Comparison of ENCODE assay signal across 28 mouse cellular contexts in the genomic region with DNA sequence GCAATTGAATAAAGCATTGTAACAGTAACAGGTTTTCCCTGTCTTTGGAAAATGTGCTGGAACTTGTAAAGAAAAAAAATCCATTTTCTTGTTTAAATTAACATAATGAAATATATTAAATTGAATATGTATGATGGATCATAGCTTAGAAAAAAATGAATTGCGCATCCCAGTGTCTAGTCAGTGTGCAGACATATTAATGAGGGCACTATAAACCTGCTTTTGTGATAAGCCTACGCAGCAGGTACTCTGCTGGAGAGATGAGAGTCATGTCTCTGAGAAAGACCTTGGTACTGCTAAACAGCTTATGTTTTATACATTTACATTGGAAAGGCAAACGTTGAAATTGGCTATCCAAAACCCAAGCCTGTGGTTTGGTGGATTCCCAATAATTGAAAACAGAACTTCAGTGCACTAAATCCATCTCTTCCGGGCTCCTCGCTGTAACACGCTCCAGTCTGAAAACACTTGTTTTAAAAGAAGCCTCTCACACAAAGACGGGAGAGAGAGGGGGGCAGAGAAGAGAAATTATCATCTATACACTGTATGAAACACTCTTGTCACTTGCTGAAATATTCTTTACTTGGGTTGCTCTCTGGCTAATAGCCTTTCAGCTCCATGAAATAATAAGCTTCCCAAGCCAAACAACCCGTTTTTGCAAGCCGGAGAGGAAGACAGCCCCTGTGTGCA.
A peak's percentile ranks its signal among the peaks of the same experiment; 100 is the strongest.
DNase-seq lines count a peak whose midpoint lies in the region; ATAC-seq lines count a peak whose summit lies in the region.
"Had no signal": no experiment of that assay in that cellular context is flagged by ENCODE, and none has a peak within 500 bp of the region (broad histone marks: within the 10 kb centered on the region; RNA-seq: fewer than 3 reads in every experiment).

No protein-coding gene starts in this region.

- 0 out of 2 replicates have a peak, but pooled peaks have one; percentile 56 for ATAC-seq in embryonic facial prominence, embryonic 12.5 days (ENCODE audit: insufficient number of reproducible peaks, insufficient read depth, low FRiP score, low TSS enrichment)
- ATAC-seq in limb, embryonic 15.5 days (ENCODE audit: insufficient number of reproducible peaks, low FRiP score, low TSS enrichment, low read depth), result no peak
- ATAC-seq: forebrain, embryonic 15.5 days; inflammation-experienced regulatory T-cells, adult 6 months; midbrain, embryonic 15.5 days had no signal

- WGBS in embryonic facial prominence, embryonic 10.5 days, result 64% methylated on average over 9 of the region's 9 CpGs
- WGBS in embryonic facial prominence, embryonic 12.5 days, result 47% methylated on average over 9 of the region's 9 CpGs
- WGBS in limb, embryonic 10.5 days, result 60% methylated on average over 9 of the region's 9 CpGs
- WGBS in limb, embryonic 15.5 days, result 34% methylated on average over 9 of the region's 9 CpGs

- H3K4me1 ChIP-seq in embryonic facial prominence, embryonic 10.5 days, result peaks cover 10% of the 10 kb centered on the region; the same call in 1 of the 2 replicates
- peaks cover 9% of the 10 kb centered on the region; the same call in 1 of the 2 replicates for H3K4me1 ChIP-seq in embryonic facial prominence, embryonic 12.5 days
- peaks cover 28% of the 10 kb centered on the region for H3K4me1 ChIP-seq in limb, embryonic 10.5 days
- H3K4me1 ChIP-seq in limb, embryonic 15.5 days, result peaks cover 10% of the 10 kb centered on the region
- H3K4me1 ChIP-seq: forebrain, embryonic 15.5 days; heart, embryonic 13.5 days; hindbrain, embryonic 15.5 days; kidney, embryonic 15.5 days; midbrain, embryonic 15.5 days; neural tube, embryonic 13.5 days had no signal

- H3K27me3 ChIP-seq in embryonic facial prominence, embryonic 10.5 days (replicated peaks; ENCODE audit: low read depth, poor library complexity, severe bottlenecking), result no peaks in the 10 kb centered on the region
- H3K27me3 ChIP-seq in embryonic facial prominence, embryonic 12.5 days, result no peaks in the 10 kb centered on the region
- H3K27me3 ChIP-seq in limb, embryonic 10.5 days (ENCODE audit: low read depth, poor library complexity, severe bottlenecking), result no peaks in the 10 kb centered on the region
- no peaks in the 10 kb centered on the region for H3K27me3 ChIP-seq in limb, embryonic 15.5 days
- H3K27me3 ChIP-seq: forebrain, embryonic 15.5 days; heart, embryonic 13.5 days; hindbrain, embryonic 15.5 days; kidney, embryonic 15.5 days; midbrain, embryonic 15.5 days; neural tube, embryonic 13.5 days; stomach, embryonic 15.5 days had no signal

- DNase-seq in embryonic facial prominence, embryonic 10.5 days (ENCODE audit: low spot score), result no peak
- no peak for DNase-seq in limb, embryonic 10.5 days (ENCODE audit: low spot score)
- no peak for DNase-seq in neural tube, embryonic 10.5 days (ENCODE audit: extremely low spot score, low spot score)
- no peak for DNase-seq in embryo, embryonic 10.5 days (ENCODE audit: low spot score)
- DNase-seq: adrenal gland, adult 8-10 months; B cell, adult 2 months; cerebellum, adult 2 months; cerebellum, postnatal 14 days; heart, adult 2 months; heart, postnatal 14 days; kidney, adult 18-20 months; kidney, postnatal 25 days; lung, adult 2 months; lung, postnatal 10 days had no signal

- no peaks in the 10 kb centered on the region for H3K9me3 ChIP-seq in embryonic facial prominence, embryonic 10.5 days
- H3K9me3 ChIP-seq in embryonic facial prominence, embryonic 12.5 days, result no peaks in the 10 kb centered on the region
- H3K9me3 ChIP-seq in limb, embryonic 10.5 days (replicated peaks), result no peaks in the 10 kb centered on the region
- H3K9me3 ChIP-seq in limb, embryonic 15.5 days, result no peaks in the 10 kb centered on the region
- H3K9me3 ChIP-seq: forebrain, embryonic 15.5 days; heart, embryonic 13.5 days; hindbrain, embryonic 10.5 days; hindbrain, embryonic 15.5 days; kidney, embryonic 15.5 days; midbrain, embryonic 15.5 days; neural tube, embryonic 13.5 days; stomach, embryonic 15.5 days had no signal

- peak overlapping the region; percentile 48; the same call in 1 of the 2 replicates for H3K27ac ChIP-seq in embryonic facial prominence, embryonic 10.5 days (replicated peaks)
- H3K27ac ChIP-seq in embryonic facial prominence, embryonic 12.5 days, result peak overlapping the region; percentile 30; the same call in 1 of the 2 replicates
- peak overlapping the region; percentile 73 for H3K27ac ChIP-seq in limb, embryonic 10.5 days
- H3K27ac ChIP-seq in limb, embryonic 15.5 days, result peak overlapping the region; percentile 6; the same call in 1 of the 2 replicates
- H3K27ac ChIP-seq: forebrain, embryonic 15.5 days; heart, adult 2 months; heart, embryonic 13.5 days; hindbrain, embryonic 10.5 days; hindbrain, embryonic 15.5 days; kidney, embryonic 15.5 days; liver, embryonic 14.5 days; macrophage; midbrain, embryonic 15.5 days; neural tube, embryonic 13.5 days; stomach, embryonic 15.5 days had no signal

- H3K4me2 ChIP-seq in embryonic facial prominence, embryonic 12.5 days (replicated peaks), result peak overlapping the region; percentile 12; the same call in 1 of the 2 replicates
- no peak overlapping the region for H3K4me2 ChIP-seq in limb, embryonic 15.5 days
- H3K4me2 ChIP-seq: forebrain, embryonic 15.5 days; heart, embryonic 13.5 days; hindbrain, embryonic 15.5 days; kidney, embryonic 15.5 days; midbrain, embryonic 15.5 days; neural tube, embryonic 13.5 days; stomach, embryonic 15.5 days had no signal

- no peaks in the 10 kb centered on the region for H3K36me3 ChIP-seq in embryonic facial prominence, embryonic 10.5 days (replicated peaks)
- H3K36me3 ChIP-seq in embryonic facial prominence, embryonic 12.5 days, result no peaks in the 10 kb centered on the region
- H3K36me3 ChIP-seq in limb, embryonic 10.5 days, result no peaks in the 10 kb centered on the region
- H3K36me3 ChIP-seq in limb, embryonic 15.5 days, result no peaks in the 10 kb centered on the region
- H3K36me3 ChIP-seq: forebrain, embryonic 15.5 days; heart, embryonic 13.5 days; hindbrain, embryonic 10.5 days; hindbrain, embryonic 15.5 days; kidney, embryonic 15.5 days; midbrain, embryonic 15.5 days; neural tube, embryonic 13.5 days; stomach, embryonic 15.5 days had no signal

- no peak overlapping the region for H3K4me3 ChIP-seq in embryonic facial prominence, embryonic 10.5 days
- H3K4me3 ChIP-seq in embryonic facial prominence, embryonic 12.5 days, result no peak overlapping the region
- peak overlapping the region; percentile 13; the same call in 1 of the 2 replicates for H3K4me3 ChIP-seq in limb, embryonic 10.5 days
- no peak overlapping the region for H3K4me3 ChIP-seq in limb, embryonic 15.5 days
- H3K4me3 ChIP-seq: forebrain, embryonic 15.5 days; heart, adult 2 months; heart, embryonic 13.5 days; hindbrain, embryonic 10.5 days; hindbrain, embryonic 15.5 days; kidney, embryonic 15.5 days; midbrain, embryonic 15.5 days; myocyte; neural tube, embryonic 13.5 days; stomach, embryonic 15.5 days had no signal

- H3K9ac ChIP-seq in embryonic facial prominence, embryonic 12.5 days, result no peak overlapping the region
- H3K9ac ChIP-seq in limb, embryonic 15.5 days, result no peak overlapping the region
- H3K9ac ChIP-seq: forebrain, embryonic 15.5 days; heart, embryonic 13.5 days; hindbrain, embryonic 15.5 days; kidney, embryonic 15.5 days; liver, embryonic 14.5 days; midbrain, embryonic 15.5 days; neural tube, embryonic 13.5 days; stomach, embryonic 15.5 days had no signal

Comparison
In these comparisons a context has a peak if more than half of its experiments do, and no peak if none do; other contexts are left out.
1. H3K27ac ChIP-seq: peak in every context shown above with its lines; median percentile 73 in limb, embryonic 10.5 days; 48 in embryonic facial prominence, embryonic 10.5 days; 30 in embryonic facial prominence, embryonic 12.5 days; 6 in limb, embryonic 15.5 days.